Mouse (Mus musculus) thymus, adult 2 months (tissue): ENCODE data around the gene Borcs7.

Experiments
- CTCF ChIP-seq: fragments of 200-500 bp; IDR thresholded peaks from 2 replicates; pipeline ENCODE4 v1.5.1; 2012; ENCODE audit warnings: mild to moderate bottlenecking, control low read depth, low read length, moderate library complexity, borderline replicate concordance; ENCODE audit not compliant: control insufficient read depth, poor library complexity, insufficient read depth; ENCODE audit errors: extremely low read depth
- POLR2A ChIP-seq: fragments of 200-500 bp; IDR thresholded peaks from 2 replicates; pipeline ENCODE4 v1.6.1; 2012; ENCODE audit warnings: mild to moderate bottlenecking, low read length, control low read depth, moderate library complexity; ENCODE audit not compliant: control insufficient read depth, poor library complexity, insufficient read depth; ENCODE audit errors: extremely low read depth

DNA sequence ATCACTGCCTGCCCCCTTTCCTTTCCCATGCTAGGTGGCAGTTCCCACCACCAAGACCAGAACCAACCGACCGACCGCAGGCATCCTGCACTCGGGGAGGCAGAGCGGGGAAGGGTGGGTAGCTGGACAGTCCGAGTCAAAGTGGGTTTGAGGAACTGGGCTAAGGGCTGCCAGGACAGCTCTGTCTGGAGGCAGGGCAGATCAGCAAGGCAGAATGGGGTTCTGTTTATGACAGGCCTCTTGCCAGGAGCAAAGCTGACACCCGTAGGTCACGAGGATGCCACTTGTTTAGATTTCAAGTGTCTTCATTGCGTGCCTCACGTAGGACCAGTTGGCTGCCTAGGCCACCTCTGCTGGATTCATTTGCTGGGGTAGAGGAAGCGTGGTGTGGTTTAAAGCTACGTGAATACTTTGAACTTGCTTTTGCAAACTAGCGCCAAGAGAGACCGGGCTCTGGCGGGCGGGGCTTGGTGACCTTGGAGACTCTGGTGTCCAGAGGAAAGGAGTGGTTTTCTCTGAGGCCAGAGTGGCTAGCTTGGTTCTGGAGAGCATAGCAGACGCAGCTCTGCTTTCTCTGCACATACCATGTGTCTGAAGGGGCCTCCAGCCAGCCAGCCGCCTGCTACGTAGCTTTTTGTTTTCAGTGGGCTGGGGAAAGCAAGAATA lies 48.2 kb upstream of the Borcs7 start:
- no peak for TF ChIP-seq CTCF
- no peak for TF ChIP-seq POLR2A
